Mouse (Mus musculus) embryonic facial prominence, embryonic 13.5 days (tissue): Measurements from ENCODE around the gene Enthd1. TPM values are rescaled to one million over a fixed set of nuclear protein-coding genes. Genes with fewer than 3 reads are reported as not detected.

Experiments used
- ATAC-seq: fragments of 200-750 bp; cut with Nextera tagmentation; 2 replicates; pipeline ENCODE4 v1.8.0; 2017; ENCODE audit warnings: low read depth; ENCODE audit not compliant: insufficient number of reproducible peaks, insufficient read depth, low FRiP score, low TSS enrichment
- H3K27ac ChIP-seq: fragments of 300-500 bp; sonication (generic); 2 replicates; pipeline ENCODE4 v1.5.1; 2015; ENCODE audit warnings: moderate library complexity, mild to moderate bottlenecking, inconsistent platforms
- H3K27me3 ChIP-seq: fragments of 300-500 bp; sonication (generic); 2 replicates; pipeline ENCODE4 v1.6.1; 2015; ENCODE audit warnings: mild to moderate bottlenecking, inconsistent platforms
- H3K36me3 ChIP-seq: fragments of 300-500 bp; sonication (generic); 2 replicates; pipeline ENCODE4 v1.6.1; 2015; ENCODE audit warnings: mild to moderate bottlenecking, inconsistent platforms
- H3K4me1 ChIP-seq: fragments of 300-500 bp; sonication (generic); 2 replicates; pipeline ENCODE4 v1.6.1; 2015; ENCODE audit warnings: inconsistent platforms
- H3K4me2 ChIP-seq: fragments of 300-500 bp; sonication (generic); 2 replicates; pipeline ENCODE4 v1.6.1; 2015; ENCODE audit warnings: moderate library complexity, mild to moderate bottlenecking, inconsistent platforms
- H3K4me3 ChIP-seq: fragments of 300-500 bp; sonication (generic); 2 replicates; pipeline ENCODE4 v1.5.1; 2015; ENCODE audit warnings: mild to moderate bottlenecking, inconsistent platforms
- H3K9ac ChIP-seq: fragments of 300-500 bp; sonication (generic); 2 replicates; pipeline ENCODE4 v1.6.1; 2015; ENCODE audit warnings: mild to moderate bottlenecking, inconsistent platforms
- H3K9me3 ChIP-seq: fragments of 300-500 bp; sonication (generic); 2 replicates; pipeline ENCODE4 v1.6.1; 2016; ENCODE audit warnings: inconsistent platforms
- WGBS: fragments of 180-500 bp; shearing (Covaris S2); methylation state at CpG from one replicate; pipeline ENCODE4 v1.1.7; 2015; ENCODE audit warnings: mixed read lengths; 5-methylcytosine and 5-hydroxymethylcytosine counted together
- polyA plus RNA-seq: library from polyadenylated mRNA; unstranded; fragments of >200 nt; fragmentation: Nextera tagmentation; extraction: Ambion mirVana; gene quantifications from 2 replicates; pipeline ENCODE4 v1.2.1, GENCODE M21; 2015

Enthd1 gene
- polyA plus RNA-seq, 1 experiment from 2014 or later, result not detected

DNA sequence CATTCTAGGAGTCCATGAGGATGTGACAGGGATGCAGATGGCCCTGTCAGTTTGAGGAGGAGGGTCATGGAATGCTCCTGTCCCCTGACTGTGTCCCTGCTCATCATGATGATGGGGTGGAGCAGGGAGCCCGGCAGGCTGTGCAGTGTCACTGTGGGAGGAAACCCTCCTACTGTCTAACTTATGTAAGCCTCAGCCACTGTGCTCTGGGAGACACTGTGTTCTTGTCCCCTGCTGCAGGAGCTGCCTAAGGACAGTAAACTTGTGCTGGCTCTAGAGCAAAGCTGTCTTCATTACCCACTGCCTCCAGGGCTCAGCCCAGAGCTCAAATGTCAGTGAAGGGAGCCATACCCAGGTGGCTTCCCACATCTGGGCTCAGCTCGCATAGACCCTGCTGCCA, 146.8 kb downstream of the Enthd1 start:
- ATAC-seq, result no peak
- Histone ChIP-seq H3K27ac (no peak overlapping the region), H3K9ac (no peak overlapping the region), H3K27me3 (no peaks in the 10 kb centered on the region), H3K4me1 (no peaks in the 10 kb centered on the region), H3K36me3 (no peaks in the 10 kb centered on the region), H3K4me2 (no peak overlapping the region), H3K4me3 (no peak overlapping the region), H3K9me3 (no peaks in the 10 kb centered on the region)
- 61% methylated on average over 2 of the region's 2 CpGs for WGBS

DNA sequence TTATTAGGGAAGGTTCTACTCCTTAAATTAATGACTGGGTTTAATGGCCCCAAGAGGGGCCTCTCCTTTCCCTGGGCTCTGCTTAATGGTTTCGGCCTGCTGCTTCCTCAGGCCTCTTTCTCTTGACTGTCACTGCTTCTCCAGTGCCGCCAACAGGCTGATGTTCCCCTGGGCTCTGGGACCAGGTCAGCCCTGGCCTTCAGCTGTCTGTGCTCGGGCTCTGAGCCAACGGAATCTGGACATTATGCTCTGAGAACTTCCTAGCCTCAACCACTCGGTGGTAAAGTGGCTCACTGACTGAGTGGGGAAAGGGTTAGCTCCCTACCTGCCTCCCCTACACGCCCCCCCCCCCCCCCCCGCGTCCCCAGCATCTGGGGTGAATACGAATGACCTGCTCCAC, 147.9 kb downstream of the Enthd1 start:
- H3K27ac ChIP-seq, result no peak overlapping the region
- no peaks in the 10 kb centered on the region for H3K27me3 ChIP-seq
- no peaks in the 10 kb centered on the region for H3K4me1 ChIP-seq
- WGBS, result 58% methylated on average over 9 of the region's 9 CpGs
- H3K4me2 ChIP-seq, result no peak overlapping the region
- H3K9ac ChIP-seq, result no peak overlapping the region
- no peaks in the 10 kb centered on the region for H3K36me3 ChIP-seq
- no peak for ATAC-seq
- no peaks in the 10 kb centered on the region for H3K9me3 ChIP-seq
- H3K4me3 ChIP-seq, result no peak overlapping the region

- H3K4me1 ChIP-seq, result no peaks in the 10 kb centered on the region
- ATAC-seq, result no peak
- WGBS, result 83% methylated on average over 4 of the region's 4 CpGs
- 0 out of 2 replicates have a peak, but pooled peaks cover 3% of the 10 kb centered on the region for H3K9me3 ChIP-seq
- no peaks in the 10 kb centered on the region for H3K36me3 ChIP-seq
- H3K27ac ChIP-seq, result no peak overlapping the region
- H3K9ac ChIP-seq, result no peak overlapping the region
- H3K4me2 ChIP-seq, result no peak overlapping the region
- no peak overlapping the region for H3K4me3 ChIP-seq
- H3K27me3 ChIP-seq, result no peaks in the 10 kb centered on the region
Measured at GRCm38 (mm10) chr15:80415132-80415531, 149.8 kb downstream of the Enthd1 start.

DNA sequence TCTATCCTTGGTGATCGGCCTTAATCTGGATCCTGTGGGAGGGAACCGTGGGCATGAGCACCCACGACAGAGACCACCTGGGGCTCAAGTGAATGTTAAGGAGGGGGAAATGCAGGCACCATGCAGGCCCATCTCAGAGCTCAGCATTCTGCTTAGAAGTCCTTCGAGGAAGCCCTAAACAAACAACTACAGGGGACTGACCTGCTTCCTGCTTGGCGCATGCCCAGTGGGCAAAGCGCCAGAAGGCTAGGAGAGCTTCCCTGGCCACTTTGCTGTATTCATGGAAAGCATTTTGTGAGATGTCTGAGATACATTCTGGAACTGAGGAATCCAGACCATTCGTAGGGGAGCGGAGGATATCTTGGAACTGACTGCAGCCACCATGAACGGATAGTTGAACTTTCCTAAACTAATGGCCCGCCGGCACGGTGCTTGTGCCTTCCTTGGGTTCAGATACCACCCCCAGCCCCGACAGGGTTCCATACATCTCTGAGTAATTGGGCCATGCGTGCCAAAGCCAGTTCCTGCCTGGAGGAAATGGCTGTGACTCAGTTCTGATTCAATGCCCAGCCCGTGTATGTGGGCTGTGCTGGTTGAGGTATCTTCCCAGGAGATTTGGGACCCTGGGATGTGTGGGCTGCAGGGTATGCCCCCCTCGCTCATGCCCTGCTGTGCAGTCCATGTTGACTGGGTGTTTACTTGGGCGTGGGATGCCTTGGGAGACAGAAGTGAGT, 150.8 kb downstream of the Enthd1 start:
- Histone ChIP-seq H3K9me3 (0 out of 2 replicates have a peak, but pooled peaks cover 3% of the 10 kb centered on the region), H3K27me3 (no peaks in the 10 kb centered on the region), H3K27ac (no peak overlapping the region), H3K36me3 (no peaks in the 10 kb centered on the region), H3K4me2 (no peak overlapping the region), H3K4me1 (no peaks in the 10 kb centered on the region), H3K9ac (no peak overlapping the region), H3K4me3 (no peak overlapping the region)
- 82% methylated on average over 17 of the region's 17 CpGs for WGBS
- ATAC-seq, result no peak

DNA sequence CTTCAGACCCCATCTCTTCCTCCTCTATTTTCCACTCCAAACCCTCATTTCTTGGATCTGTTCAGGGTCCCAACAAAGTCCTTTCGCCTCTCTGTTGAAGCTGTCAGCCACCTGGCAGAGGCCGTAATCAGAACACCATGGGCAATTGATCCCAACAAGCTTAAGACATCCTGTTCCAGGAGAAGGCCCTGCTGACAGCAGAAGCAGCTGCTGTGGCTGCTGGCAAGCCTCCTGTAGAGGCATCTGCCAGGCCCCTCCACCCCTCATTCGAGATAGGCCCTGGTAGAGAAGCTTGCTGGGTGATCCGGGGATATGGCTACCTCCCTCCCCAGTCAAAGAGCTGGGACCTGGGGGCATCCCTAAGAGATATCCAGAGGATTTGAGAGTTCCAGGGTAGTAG, 151.9 kb downstream of the Enthd1 start:
- Histone ChIP-seq H3K9ac (no peak overlapping the region), H3K9me3 (0 out of 2 replicates have a peak, but pooled peaks cover 3% of the 10 kb centered on the region), H3K4me1 (no peaks in the 10 kb centered on the region), H3K4me2 (no peak overlapping the region), H3K27me3 (no peaks in the 10 kb centered on the region), H3K36me3 (no peaks in the 10 kb centered on the region), H3K27ac (no peak overlapping the region), H3K4me3 (no peak overlapping the region)
- WGBS, result 76% methylated on average over 4 of the region's 4 CpGs
- no peak for ATAC-seq

DNA sequence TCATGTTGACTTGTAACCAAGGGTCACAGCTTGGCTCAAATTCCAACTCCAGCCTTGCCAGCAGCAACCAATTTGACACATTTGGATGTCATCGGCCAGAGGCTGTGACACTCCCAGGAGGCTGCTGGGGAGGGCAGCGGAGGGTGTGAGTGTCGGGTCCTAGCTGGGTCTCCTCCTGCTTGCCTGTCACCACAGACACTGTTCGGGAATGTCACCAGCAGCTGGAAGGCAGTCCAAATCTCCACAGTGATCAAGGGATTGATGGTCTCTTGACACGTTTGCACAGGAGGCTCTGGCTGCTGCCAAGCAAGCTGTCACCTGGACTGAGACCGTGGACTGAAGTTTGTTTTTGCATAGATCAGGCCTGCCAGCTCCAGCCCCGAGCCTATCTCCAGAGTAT, 154.3 kb downstream of the Enthd1 start:
- no peaks in the 10 kb centered on the region for H3K27me3 ChIP-seq
- no peak for ATAC-seq
- H3K9me3 ChIP-seq, result 0 out of 2 replicates have a peak, but pooled peaks cover 3% of the 10 kb centered on the region
- no peaks in the 10 kb centered on the region for H3K4me1 ChIP-seq
- no peak overlapping the region for H3K4me2 ChIP-seq
- no peak overlapping the region for H3K4me3 ChIP-seq
- no peaks in the 10 kb centered on the region for H3K36me3 ChIP-seq
- H3K9ac ChIP-seq, result no peak overlapping the region
- no peak overlapping the region for H3K27ac ChIP-seq
- WGBS, result 67% methylated on average over 7 of the region's 7 CpGs

- no peaks in the 10 kb centered on the region for H3K4me1 ChIP-seq
- no peaks in the 10 kb centered on the region for H3K27me3 ChIP-seq
- no peak overlapping the region for H3K4me2 ChIP-seq
- 0 out of 2 replicates have a peak, but pooled peaks cover 3% of the 10 kb centered on the region for H3K9me3 ChIP-seq
- H3K9ac ChIP-seq, result no peak overlapping the region
- no peak overlapping the region for H3K4me3 ChIP-seq
- WGBS, result 50% methylated on average over 1 of the region's 1 CpGs
- no peaks in the 10 kb centered on the region for H3K36me3 ChIP-seq
- H3K27ac ChIP-seq, result no peak overlapping the region
- no peak for ATAC-seq
Measured at GRCm38 (mm10) chr15:80407873-80408272, 157.1 kb downstream of the Enthd1 start.

Other genes starting within 250 kb of the Enthd1 start
- gene Grap2, start 7.4 kb upstream of the Enthd1 start, polyA plus RNA-seq, result 1.1 and 1.2 TPM in 2 replicates
- gene Fam83f, start 106.7 kb upstream of the Enthd1 start, polyA plus RNA-seq, result 3.6 and 4.0 TPM in 2 replicates
- 30.4 and 35.6 TPM in 2 replicates for gene Tnrc6b, start 146.2 kb upstream of the Enthd1 start, polyA plus RNA-seq